Mouse (Mus musculus) stomach, postnatal 0 days (tissue): ENCODE results near the gene Ctsk.

Experiments
- CTCF ChIP-seq: IDR thresholded peaks from 2 replicates; pipeline ENCODE4 v1.5.1; 2016; ENCODE audit warnings: antibody characterized with exemption, low read depth, mild to moderate bottlenecking, moderate library complexity
- EP300 ChIP-seq: optimal IDR thresholded peaks from 2 replicates; pipeline ENCODE3; 2016; ENCODE audit warnings: antibody characterized with exemption

GRCm38 (mm10) chr3:95539837-95540236, 40.8 kb downstream of the Ctsk start:
- TF ChIP-seq CTCF (no peak), EP300 (no peak)
